Comparison of ENCODE assay signal across 16 mouse cellular contexts in genomic region chr9:21444574-21444973, GRCm38 (mm10).
"Had no signal": no experiment of that assay in that cellular context is flagged by ENCODE, and none has a peak within 500 bp of the region (broad histone marks: within the 10 kb centered on the region; RNA-seq: fewer than 3 reads in every experiment).

No protein-coding gene starts in this region.

- H3K4me3 ChIP-seq: limb, embryonic 12.5 days; limb, embryonic 15.5 days; megakaryocyte, embryonic 14.5 days; midbrain, embryonic 10.5 days; midbrain, embryonic 13.5 days had no signal

- DNase-seq: kidney, adult 2 months; kidney, postnatal 10 days; kidney, postnatal 4 days; left cerebral cortex, postnatal 4 days; lung, postnatal 36 days; right cerebral cortex, postnatal 4 days; thymus, postnatal 25 days had no signal

- H3K9ac ChIP-seq: limb, embryonic 12.5 days; limb, embryonic 15.5 days; midbrain, embryonic 13.5 days had no signal

- H3K4me2 ChIP-seq: limb, embryonic 12.5 days; limb, embryonic 15.5 days; midbrain, embryonic 13.5 days had no signal

- H3K27me3 ChIP-seq: limb, embryonic 12.5 days; limb, embryonic 15.5 days; megakaryocyte, embryonic 14.5 days; midbrain, embryonic 13.5 days had no signal

- ATAC-seq: hindbrain, postnatal 0 days; inflammation-experienced regulatory T-cells, adult 6 months; intestine, embryonic 16.5 days; midbrain, embryonic 13.5 days; midbrain, embryonic 16.5 days had no signal

- H3K4me1 ChIP-seq: limb, embryonic 12.5 days; midbrain, embryonic 10.5 days; midbrain, embryonic 13.5 days had no signal

- H3K27ac ChIP-seq: hindbrain, postnatal 0 days; limb, embryonic 12.5 days; limb, embryonic 15.5 days; midbrain, embryonic 10.5 days; midbrain, embryonic 13.5 days had no signal

- H3K9me3 ChIP-seq: limb, embryonic 12.5 days; limb, embryonic 15.5 days; megakaryocyte, embryonic 14.5 days; midbrain, embryonic 10.5 days; midbrain, embryonic 13.5 days had no signal
